Mouse (Mus musculus) heart, postnatal 0 days (tissue): ENCODE data around the gene Rpap3.

Experiments
- CTCF ChIP-seq: IDR thresholded peaks from 2 replicates; pipeline ENCODE4 v1.5.1; 2016; ENCODE audit warnings: antibody characterized with exemption, control low read depth, low read depth
- EP300 ChIP-seq: IDR thresholded peaks from 2 replicates; pipeline ENCODE4 v1.6.1; 2016; ENCODE audit warnings: antibody characterized with exemption, low read depth

- TF ChIP-seq CTCF = no peak
- no peak for TF ChIP-seq EP300
These were observed 22.8 kb upstream of the Rpap3 start for GRCm38 (mm10) chr15:97728394-97728793.
